ENCODE assay signal across 8 mouse cellular contexts in the genomic region with DNA sequence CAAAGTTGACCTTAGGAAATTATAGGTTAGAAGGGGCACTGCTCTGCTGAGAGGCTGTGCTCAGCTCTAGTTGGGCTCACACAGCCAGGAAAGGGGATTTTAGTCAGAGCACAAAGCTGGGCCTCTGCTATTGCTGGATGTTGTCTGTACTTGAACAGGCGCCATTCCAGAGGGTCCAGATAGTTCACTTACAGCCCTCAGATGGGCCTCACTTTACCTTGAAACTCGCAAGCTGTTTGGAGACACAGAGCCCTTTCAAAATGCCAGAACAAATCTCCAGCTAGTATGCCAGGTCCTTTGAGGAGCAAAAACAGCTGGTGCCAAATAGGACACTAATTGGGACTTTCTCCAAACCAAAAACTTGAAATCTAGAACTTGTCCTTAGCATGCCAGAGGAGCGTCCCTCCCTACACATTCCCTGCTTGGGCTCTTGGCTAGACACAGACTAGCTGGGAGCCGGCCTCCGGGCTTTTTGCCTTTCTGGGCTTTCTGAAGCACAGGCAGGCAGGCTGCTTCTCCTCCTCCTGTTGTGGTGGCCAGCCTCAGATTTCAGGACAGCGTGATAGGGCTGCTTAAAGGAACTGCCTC.
DNase-seq lines count a peak whose midpoint lies in the region; ATAC-seq and TF ChIP-seq lines count a peak whose summit lies in the region.

No protein-coding gene starts in this region.

- no peak overlapping the region for H3K4me2 ChIP-seq in neural tube, embryonic 15.5 days

- peaks cover 12% of the 10 kb centered on the region for H3K4me1 ChIP-seq in kidney, adult 2 months (ENCODE audit: control insufficient read depth, insufficient read depth, low read length)
- H3K4me1 ChIP-seq in neural tube, embryonic 15.5 days, result peaks cover 39% of the 10 kb centered on the region

- TF ChIP-seq POLR2A in kidney, adult 2 months (IDR thresholded peaks at IDR 0.05; ENCODE audit: low read depth, low read length), result no peak

- H3K9ac ChIP-seq in neural tube, embryonic 15.5 days (replicated peaks), result no peak overlapping the region

- DNase-seq in kidney, adult 2 months, result peak; percentile 49
- no peak for DNase-seq in kidney, adult 8-10 months
- DNase-seq in adipocyte (ENCODE audit: low spot score), result peak; percentile 96
- DNase-seq in gonadal fat pad, adult 2 months (ENCODE audit: low read depth), result peak; percentile 50
- peak; percentile 43 to 56 for DNase-seq in kidney, postnatal 25 days

- H3K27ac ChIP-seq in kidney, adult 2 months (ENCODE audit: insufficient read depth, low read depth, low read length), result no peak overlapping the region
- H3K27ac ChIP-seq in neural tube, embryonic 15.5 days (replicated peaks), result peak overlapping the region; percentile 77

- no peak for ATAC-seq in neural tube, embryonic 15.5 days (ENCODE audit: low FRiP score)
- no peak for ATAC-seq in monocyte, adult 5-6 weeks (replicated peaks; ENCODE audit: insufficient number of reproducible peaks, low FRiP score, low TSS enrichment, poor library complexity, severe bottlenecking)
- ATAC-seq in megakaryocyte, adult 5-6 weeks (ENCODE audit: poor library complexity, severe bottlenecking), result no peak

- H3K4me3 ChIP-seq in kidney, adult 2 months (ENCODE audit: insufficient read depth, low read depth, low read length), result no peak overlapping the region
- no peak overlapping the region for H3K4me3 ChIP-seq in neural tube, embryonic 15.5 days (replicated peaks)

- no peak for TF ChIP-seq CTCF in kidney, adult 2 months (conservative IDR thresholded peaks at IDR 0.05; ENCODE audit: insufficient read depth, insufficient read length, low read depth, low read length)

- WGBS in kidney, adult 2 months, result 74% methylated on average over 6 of the region's 6 CpGs
- WGBS in neural tube, embryonic 15.5 days, result 78% methylated on average over 6 of the region's 6 CpGs

- H3K9me3 ChIP-seq in neural tube, embryonic 15.5 days (replicated peaks), result no peaks in the 10 kb centered on the region

- H3K27me3 ChIP-seq in kidney, adult 2 months (replicated peaks; ENCODE audit: control insufficient read depth, insufficient read depth, low read length), result no peaks in the 10 kb centered on the region
- H3K27me3 ChIP-seq in neural tube, embryonic 15.5 days (replicated peaks), result no peaks in the 10 kb centered on the region

- no peaks in the 10 kb centered on the region for H3K36me3 ChIP-seq in kidney, adult 2 months (ENCODE audit: control insufficient read depth, insufficient read depth, low read length)
- peaks cover 43% of the 10 kb centered on the region for H3K36me3 ChIP-seq in neural tube, embryonic 15.5 days

Comparison
In these comparisons a context has a peak if more than half of its experiments do, and no peak if none do; other contexts are left out.
1. DNase-seq: peak in kidney, adult 2 months (single experiment), adipocyte (single experiment), gonadal fat pad, adult 2 months (single experiment) and kidney, postnatal 25 days (2 of 2); none in kidney, adult 8-10 months (0 of 2).